Mouse (Mus musculus) heart, adult 2 months (tissue): ENCODE measurements around the gene Rxfp2.

ENCODE experiments used
- CTCF ChIP-seq: fragments of 200-600 bp; IDR thresholded peaks from 2 replicates; pipeline ENCODE4 v1.8.1; 2022; ENCODE audit warnings: antibody characterized with exemption, mild to moderate bottlenecking, moderate library complexity
- EP300 ChIP-seq: fragments of 200-500 bp; IDR thresholded peaks from 2 replicates; pipeline ENCODE4 v1.6.1; 2011; ENCODE audit warnings: low read depth, low read length, control low read depth; ENCODE audit not compliant: insufficient read depth
- POLR2A ChIP-seq: fragments of 200-500 bp; IDR thresholded peaks from 2 replicates; pipeline ENCODE4 v1.6.1; 2011; ENCODE audit warnings: mild to moderate bottlenecking, low read depth, low read length, control low read depth; ENCODE audit not compliant: insufficient read depth

- no peak for TF ChIP-seq CTCF
- no peak for TF ChIP-seq POLR2A
- no peak for TF ChIP-seq EP300
Observed at GRCm38 (mm10) chr5:149977027-149977426, 41.4 kb upstream of the Rxfp2 start.
